Mouse (Mus musculus) stomach, postnatal 0 days (tissue): ENCODE data around the gene Depp1. TPM values are rescaled to one million over a fixed set of nuclear protein-coding genes. Genes with fewer than 3 reads are reported as not detected.

Experiments
- ATAC-seq: fragments of 200-750 bp; cut with Nextera tagmentation; 2 replicates; pipeline ENCODE4 v1.8.0; 2017; ENCODE audit not compliant: low FRiP score, low TSS enrichment
- DNase-seq: peaks from one replicate; pipeline ENCODE4 v3.0.0-alpha.2; 2016; ENCODE audit warnings: low spot score
- H3K27ac ChIP-seq: fragments of 300-500 bp; sonication (generic); replicated peaks from 2 replicates; pipeline ENCODE4 v1.5.1; 2014; ENCODE audit warnings: mild to moderate bottlenecking, control low read depth
- H3K27me3 ChIP-seq: fragments of 300-500 bp; sonication (generic); 2 replicates; pipeline ENCODE4 v1.6.1; 2014; ENCODE audit warnings: low read length; ENCODE audit not compliant: control insufficient read depth, insufficient read depth
- H3K36me3 ChIP-seq: fragments of 300-500 bp; sonication (generic); 2 replicates; pipeline ENCODE4 v1.6.1; 2014; ENCODE audit warnings: low read length, mixed read lengths; ENCODE audit not compliant: control insufficient read depth, insufficient read depth
- H3K4me1 ChIP-seq: fragments of 300-500 bp; sonication (generic); replicated peaks from 2 replicates; pipeline ENCODE4 v1.6.1; 2014; ENCODE audit warnings: antibody characterized with exemption; ENCODE audit not compliant: control insufficient read depth, insufficient read depth
- H3K4me2 ChIP-seq: fragments of 300-500 bp; sonication (generic); replicated peaks from 2 replicates; pipeline ENCODE4 v1.6.1; 2014; ENCODE audit warnings: low read depth, mild to moderate bottlenecking, control low read depth, moderate library complexity
- H3K4me3 ChIP-seq: fragments of 300-500 bp; sonication (generic); 2 replicates; pipeline ENCODE4 v1.5.1; 2014; ENCODE audit warnings: low read depth, low read length, control low read depth
- H3K9ac ChIP-seq: fragments of 300-500 bp; sonication (generic); 2 replicates; pipeline ENCODE4 v1.6.1; 2014; ENCODE audit warnings: mild to moderate bottlenecking, low read length, control low read depth, mixed read lengths
- H3K9me3 ChIP-seq: fragments of 300-500 bp; sonication (generic); 2 replicates; pipeline ENCODE4 v1.6.1; 2016; ENCODE audit warnings: low read length; ENCODE audit not compliant: control insufficient read depth
- CTCF ChIP-seq: IDR thresholded peaks from 2 replicates; pipeline ENCODE4 v1.5.1; 2016; ENCODE audit warnings: antibody characterized with exemption, low read depth, mild to moderate bottlenecking, moderate library complexity
- EP300 ChIP-seq: optimal IDR thresholded peaks from 2 replicates; pipeline ENCODE3; 2016; ENCODE audit warnings: antibody characterized with exemption
- WGBS: fragments of 180-500 bp; shearing (Covaris S2); extraction: QIAGEN DNeasy Blood & Tissue Kit; methylation state at CpG from one replicate; pipeline ENCODE4 v1.1.7; 2014; 5-methylcytosine and 5-hydroxymethylcytosine counted together
- polyA plus RNA-seq: library from polyadenylated mRNA; unstranded; fragments of >200 nt; fragmentation: Nextera tagmentation; extraction: Ambion mirVana; gene quantifications from 2 replicates; pipeline ENCODE4 v1.2.1, GENCODE M21; 2015

Depp1 gene
- polyA plus RNA-seq, 1 experiment from 2014 or later: 37.0 TPM

DNA sequence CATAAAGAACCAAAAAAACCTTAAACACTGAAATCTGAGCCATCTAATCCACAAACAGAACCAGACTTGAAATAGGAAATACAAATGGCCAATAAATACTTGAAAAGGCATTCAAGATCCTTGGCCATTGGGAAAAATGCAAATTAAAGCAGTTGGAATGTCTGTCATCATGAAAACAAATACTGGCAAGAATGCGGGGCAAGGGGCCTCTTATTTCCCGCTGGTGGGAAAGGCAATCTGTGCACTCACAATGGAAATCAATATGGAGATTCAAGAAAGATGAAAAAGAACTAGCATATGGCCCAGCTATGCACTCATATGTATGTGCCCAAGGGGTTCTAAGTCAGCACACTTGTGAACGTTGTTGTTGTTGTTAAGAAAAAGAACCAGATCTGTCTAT is 16.5 kb downstream of the Depp1 start:
- Histone ChIP-seq H3K36me3 (no peaks in the 10 kb centered on the region), H3K9ac (no peak overlapping the region), H3K4me2 (no peak overlapping the region), H3K9me3 (no peaks in the 10 kb centered on the region), H3K27me3 (no peaks in the 10 kb centered on the region), H3K27ac (no peak overlapping the region), H3K4me3 (no peak overlapping the region), H3K4me1 (no peaks in the 10 kb centered on the region; the same call in 1 of the 2 replicates)
- no peak for TF ChIP-seq EP300
- TF ChIP-seq CTCF: no peak
- DNase-seq (no peak), ATAC-seq (no peak)
- 60% methylated on average over 3 of the region's 3 CpGs for WGBS

DNA sequence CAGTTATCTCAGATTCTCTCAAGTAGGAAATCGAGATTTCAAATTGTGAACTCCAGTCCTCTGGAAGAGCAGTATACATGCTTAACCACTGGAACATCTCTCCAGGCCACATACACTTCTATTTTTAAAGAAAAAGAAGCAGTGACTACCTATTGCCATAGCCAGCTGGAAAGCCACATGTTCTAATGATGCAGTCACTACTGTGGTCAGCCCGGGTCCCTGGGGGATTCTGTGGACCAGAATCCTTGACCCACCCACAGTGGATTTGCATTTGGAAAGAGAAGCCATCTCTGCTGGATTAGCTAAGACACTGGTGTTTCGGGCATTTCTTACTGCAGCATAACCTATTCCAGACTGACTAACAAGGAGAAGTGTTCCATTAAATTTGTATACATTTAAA is 17.0 kb downstream of the Depp1 start:
- no peak for ATAC-seq
- H3K4me3 ChIP-seq: no peak overlapping the region
- H3K9ac ChIP-seq: no peak overlapping the region
- no peaks in the 10 kb centered on the region; the same call in 1 of the 2 replicates for H3K4me1 ChIP-seq
- H3K9me3 ChIP-seq: no peaks in the 10 kb centered on the region
- TF ChIP-seq CTCF (no peak), EP300 (no peak)
- no peak overlapping the region for H3K27ac ChIP-seq
- H3K4me2 ChIP-seq: no peak overlapping the region
- no peaks in the 10 kb centered on the region for H3K27me3 ChIP-seq
- DNase-seq: no peak
- WGBS: 79% methylated on average over 3 of the region's 3 CpGs
- H3K36me3 ChIP-seq: no peaks in the 10 kb centered on the region

DNA sequence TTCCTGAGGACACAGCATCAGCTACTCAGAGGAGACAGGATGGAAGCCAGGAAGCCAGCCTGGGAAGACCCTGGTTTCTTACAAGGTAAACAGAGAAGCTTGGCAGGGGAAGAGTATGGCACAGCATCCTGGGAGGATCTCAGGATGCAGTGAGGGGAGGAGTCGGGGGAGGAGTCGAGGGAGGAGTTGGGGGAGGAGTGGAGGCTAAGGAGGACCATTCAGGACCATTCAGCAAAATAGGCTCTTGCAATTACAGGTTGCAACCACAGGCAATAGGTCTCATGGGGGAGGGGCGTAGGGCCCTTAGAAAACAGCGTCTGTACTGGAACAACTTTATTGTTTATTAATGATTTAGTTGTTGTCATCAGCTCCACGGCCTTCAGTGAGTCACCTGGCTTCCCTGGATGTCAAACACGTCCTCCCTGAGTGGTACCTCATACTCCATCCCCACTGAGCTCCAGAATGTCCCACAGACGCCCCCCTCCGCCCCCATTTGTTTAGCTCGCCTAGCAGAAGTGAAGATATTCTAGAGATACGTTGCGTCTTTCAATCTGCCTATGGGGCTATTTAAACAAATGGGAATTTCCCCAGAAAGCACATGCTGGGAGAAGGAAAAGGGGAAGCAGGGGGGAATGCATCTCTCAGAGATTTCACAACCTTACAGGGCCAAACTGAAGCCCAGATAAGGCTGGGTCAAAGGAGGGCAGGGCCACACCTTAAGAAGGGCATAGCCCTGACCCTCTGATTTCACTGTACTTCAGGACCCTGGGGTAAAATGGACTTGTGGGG is 18.5 kb downstream of the Depp1 start:
- DNase-seq: peak; percentile 45
- no peaks in the 10 kb centered on the region for H3K9me3 ChIP-seq
- 0 out of 2 replicates have a peak, but pooled peaks have one; percentile 29 for ATAC-seq
- no peak overlapping the region for H3K4me2 ChIP-seq
- no peaks in the 10 kb centered on the region for H3K36me3 ChIP-seq
- H3K27ac ChIP-seq: no peak overlapping the region
- no peaks in the 10 kb centered on the region for H3K27me3 ChIP-seq
- H3K9ac ChIP-seq: no peak overlapping the region
- H3K4me1 ChIP-seq: no peaks in the 10 kb centered on the region; the same call in 1 of the 2 replicates
- WGBS: 51% methylated on average over 11 of the region's 11 CpGs
- no peak for TF ChIP-seq EP300
- H3K4me3 ChIP-seq: no peak overlapping the region

DNA sequence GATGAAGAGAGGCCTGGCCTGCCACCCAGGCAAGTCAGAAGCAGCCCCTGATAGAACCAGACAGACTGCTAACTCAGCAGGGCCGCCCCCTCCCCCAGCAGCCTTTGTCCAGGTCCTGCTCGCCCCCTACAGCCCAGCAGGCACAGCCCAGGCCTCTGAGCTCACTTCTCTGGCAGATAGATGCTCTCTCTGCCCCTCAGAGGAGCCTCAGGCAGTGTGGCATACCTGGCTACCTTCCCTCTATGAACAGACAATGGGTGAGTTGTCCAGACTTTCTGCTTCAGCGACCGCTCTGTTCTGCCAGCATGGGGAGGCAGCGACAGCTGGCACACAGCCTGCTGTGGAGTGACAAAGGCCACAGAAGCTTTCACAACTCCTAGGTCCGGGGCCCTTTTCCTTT is 19.7 kb downstream of the Depp1 start:
- H3K9ac ChIP-seq: no peak overlapping the region
- 67% methylated on average over 6 of the region's 6 CpGs for WGBS
- H3K27me3 ChIP-seq: no peaks in the 10 kb centered on the region
- H3K27ac ChIP-seq: no peak overlapping the region
- DNase-seq: no peak
- no peak overlapping the region for H3K4me2 ChIP-seq
- H3K9me3 ChIP-seq: no peaks in the 10 kb centered on the region
- H3K4me1 ChIP-seq: no peaks in the 10 kb centered on the region; the same call in 1 of the 2 replicates
- no peak overlapping the region for H3K4me3 ChIP-seq
- peak; percentile 35; the same call in 1 of the 2 replicates for TF ChIP-seq CTCF
- no peak for TF ChIP-seq EP300
- H3K36me3 ChIP-seq: no peaks in the 10 kb centered on the region
- ATAC-seq: no peak

DNA sequence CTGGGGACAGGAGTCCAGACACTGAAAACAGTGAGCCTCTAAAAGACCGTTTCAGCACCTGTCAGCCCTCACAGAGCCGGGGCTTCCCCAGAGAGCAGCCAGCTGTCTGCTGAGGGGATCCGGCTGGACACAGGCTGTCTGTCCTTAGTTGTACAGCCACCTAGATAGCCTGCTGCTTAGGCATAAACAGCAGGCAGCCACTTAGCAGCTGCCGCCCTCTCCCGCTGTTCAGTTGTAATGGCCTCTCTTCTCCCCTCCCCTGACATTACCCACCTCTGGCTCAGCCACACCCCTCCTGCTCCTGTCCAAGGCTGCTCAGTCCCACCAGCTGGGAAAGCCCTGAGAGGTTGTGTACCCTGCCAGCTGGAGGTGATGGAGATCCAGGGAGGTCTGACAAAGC is 20.6 kb downstream of the Depp1 start:
- Histone ChIP-seq H3K4me2 (no peak overlapping the region), H3K36me3 (no peaks in the 10 kb centered on the region), H3K27me3 (no peaks in the 10 kb centered on the region), H3K4me3 (no peak overlapping the region), H3K27ac (no peak overlapping the region), H3K9me3 (no peaks in the 10 kb centered on the region), H3K9ac (no peak overlapping the region), H3K4me1 (no peaks in the 10 kb centered on the region; the same call in 1 of the 2 replicates)
- DNase-seq (no peak), ATAC-seq (no peak)
- TF ChIP-seq EP300: no peak
- TF ChIP-seq CTCF: peak; percentile 24; the same call in 1 of the 2 replicates
- WGBS: 43% methylated on average over 5 of the region's 5 CpGs

DNA sequence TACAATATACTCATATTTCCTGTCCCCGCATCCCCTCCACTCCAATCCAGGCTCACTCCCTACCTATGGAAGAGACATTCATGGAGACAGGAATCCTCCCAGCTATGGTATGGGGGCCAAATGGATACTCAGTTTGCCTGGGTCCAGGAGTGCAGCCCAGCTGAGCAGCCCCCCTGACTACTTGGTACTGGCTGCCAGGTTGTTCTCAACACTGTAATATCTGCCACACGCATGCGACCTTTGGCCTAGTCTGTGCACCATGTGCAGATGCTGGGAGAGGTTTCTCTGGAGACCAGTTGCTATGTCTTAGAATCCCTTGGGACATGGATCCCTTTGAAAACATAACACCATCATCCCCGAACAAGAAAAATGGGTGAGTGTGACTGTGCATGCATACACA is 21.4 kb downstream of the Depp1 start:
- Histone ChIP-seq H3K36me3 (no peaks in the 10 kb centered on the region), H3K27me3 (no peaks in the 10 kb centered on the region), H3K27ac (no peak overlapping the region), H3K4me2 (no peak overlapping the region), H3K4me3 (no peak overlapping the region), H3K9ac (no peak overlapping the region), H3K4me1 (no peaks in the 10 kb centered on the region; the same call in 1 of the 2 replicates), H3K9me3 (no peaks in the 10 kb centered on the region)
- no peak for TF ChIP-seq EP300
- no peak for TF ChIP-seq CTCF
- DNase-seq (no peak), ATAC-seq (no peak)
- 82% methylated on average over 4 of the region's 4 CpGs for WGBS
